Mouse (Mus musculus): Measurements from ENCODE around the gene Olfr1380.
"Not testable (repeated sequence)": the region's sequence is repeated elsewhere in the genome, so short reads cannot be mapped to it uniquely, and the experiment has no call there.

The Olfr1380 gene

DNA sequence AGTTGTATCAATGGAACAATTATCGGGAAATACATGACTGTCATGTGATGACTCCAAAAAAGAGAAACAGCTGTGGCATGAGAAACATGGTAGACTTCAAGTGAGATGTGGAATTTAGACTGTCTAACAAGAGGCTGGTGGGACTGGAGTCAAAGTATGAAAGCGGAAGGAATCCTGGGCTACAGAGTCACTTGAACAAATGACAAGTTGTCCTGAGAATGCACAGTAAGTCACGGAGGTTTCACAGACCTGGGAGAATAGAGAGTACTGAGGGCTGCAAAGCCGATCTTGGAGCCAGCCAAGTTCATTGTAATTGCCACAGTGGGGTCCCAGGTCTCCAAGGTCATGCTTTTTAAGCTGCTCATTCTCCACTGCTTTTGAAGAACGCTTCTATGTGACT is at the start of gene Olfr1380:
Gene Olfr1380, plus strand, starts transcription at position 301 of the 400 bp plus-strand sequence.
- not testable (repeated sequence) for DNase-seq (ENCODE audit: low spot score in 2 of 2)

GRCm38 (mm10) chr11:49518086-49518485 is 38.6 kb upstream of the Olfr1380 start:
- peak in 1 of 2 experiments; percentile 9 for DNase-seq (ENCODE audit: low spot score in 2 of 2)

DNA sequence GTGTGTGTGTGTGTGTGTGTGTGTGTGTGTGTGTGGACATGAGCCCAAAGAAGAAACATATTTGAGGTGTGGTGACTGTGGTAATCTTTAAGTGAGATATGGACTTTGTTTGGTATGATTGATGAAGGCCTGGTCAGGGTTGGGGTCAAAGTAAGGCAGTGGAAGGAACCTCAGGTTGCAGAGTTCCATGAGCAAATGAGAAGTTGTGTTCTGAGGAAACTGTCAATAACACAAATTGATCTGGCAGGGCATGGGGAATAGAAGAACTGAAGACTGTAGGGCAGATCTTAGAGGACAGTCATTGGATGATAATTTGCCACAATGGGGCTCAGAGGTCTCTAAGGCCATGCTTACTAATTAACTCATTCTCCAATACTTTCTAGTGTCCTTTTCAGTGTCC is 37.3 kb upstream of the Olfr1380 start, which contains the start of gene Olfr1383:
Gene Olfr1383, plus strand, starts transcription at position 301 of the 400 bp plus-strand sequence.
- no peak for DNase-seq (ENCODE audit: low spot score in 2 of 2)

GRCm38 (mm10) chr11:49527947-49528346 is 28.7 kb upstream of the Olfr1380 start, which contains the start of gene Olfr1382:
Olfr1382 (plus strand) TSS chr11:49528247.
- DNase-seq (ENCODE audit: low spot score in 2 of 2) = no peak

DNA sequence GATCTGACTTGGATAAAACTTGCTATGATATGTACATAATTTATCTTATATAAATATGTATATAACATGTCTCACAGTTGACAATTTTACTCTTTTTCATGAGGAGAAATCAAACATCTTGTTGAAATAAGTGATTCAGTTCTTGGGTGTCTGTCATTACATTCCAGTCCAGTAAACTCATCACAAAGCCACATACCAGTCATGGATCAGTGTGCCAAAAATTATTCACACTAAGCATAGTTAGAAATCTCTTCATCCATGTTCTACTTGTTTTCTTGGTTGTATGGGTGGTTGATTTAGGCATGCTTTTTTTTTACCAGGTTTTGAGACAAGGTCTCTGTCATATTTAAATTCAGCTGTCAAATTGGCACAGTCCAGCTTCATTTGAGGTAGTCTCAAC is 23.9 kb upstream of the Olfr1380 start:
- no peak for DNase-seq (ENCODE audit: low spot score in 2 of 2)

- peak in 1 of 2 experiments; percentile 31 for DNase-seq (ENCODE audit: low spot score in 2 of 2)
Measured at GRCm38 (mm10) chr11:49536631-49537030, 20.0 kb upstream of the Olfr1380 start.

- DNase-seq (ENCODE audit: low spot score in 2 of 2) = not testable (repeated sequence)
Measured at GRCm38 (mm10) chr11:49543149-49543548, 13.5 kb upstream of the Olfr1380 start, which contains the start of gene Olfr1381. Olfr1381 (plus strand) TSS chr11:49543449.

DNA sequence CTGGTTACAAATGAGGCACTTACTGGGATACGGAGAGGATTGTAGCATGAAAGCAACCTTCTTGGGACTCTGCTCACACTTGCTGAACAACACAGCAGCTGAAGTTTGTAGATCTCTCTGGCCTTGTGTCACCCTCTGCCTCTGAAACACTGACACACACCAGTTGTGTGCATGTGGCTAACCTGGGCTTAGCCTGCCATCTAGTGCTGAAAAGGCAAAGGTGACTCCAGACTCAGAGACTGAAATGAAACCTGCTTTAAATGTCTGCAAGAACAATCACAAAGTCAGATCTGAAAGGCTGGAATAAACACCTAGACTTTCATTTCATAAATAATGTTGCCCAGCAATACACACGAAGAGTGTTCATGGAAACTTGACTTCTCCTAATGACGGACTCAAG is 2.6 kb upstream of the Olfr1380 start:
- not testable (repeated sequence) for DNase-seq (ENCODE audit: low spot score in 2 of 2)

- not testable (repeated sequence) for DNase-seq (ENCODE audit: low spot score in 2 of 2)
Measured at GRCm38 (mm10) chr11:49575054-49575453, 18.4 kb downstream of the Olfr1380 start.

GRCm38 (mm10) chr11:49580452-49580851 is 23.8 kb downstream of the Olfr1380 start:
- not testable (repeated sequence) for DNase-seq (ENCODE audit: low spot score in 2 of 2)

DNA sequence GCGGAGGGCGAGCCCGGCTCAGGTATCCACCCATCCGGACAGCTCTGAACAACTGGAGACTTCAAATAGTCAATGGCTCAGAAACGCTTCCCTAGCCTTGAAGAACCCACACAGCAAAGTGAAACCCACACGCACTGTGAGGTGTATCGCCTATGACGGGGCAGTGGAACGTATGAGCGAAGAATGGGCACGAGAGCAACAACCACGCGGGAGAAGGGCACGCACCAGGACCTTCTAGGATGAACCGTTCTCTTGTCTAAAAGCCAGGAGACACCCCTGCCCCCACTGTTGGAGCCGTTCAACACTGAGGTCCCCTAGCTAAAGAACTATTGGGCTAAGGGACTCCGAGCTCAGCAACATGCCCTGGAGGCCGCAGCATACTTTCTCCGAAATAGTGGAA is 33.5 kb downstream of the Olfr1380 start:
- no peak for DNase-seq (ENCODE audit: low spot score in 2 of 2)

DNA sequence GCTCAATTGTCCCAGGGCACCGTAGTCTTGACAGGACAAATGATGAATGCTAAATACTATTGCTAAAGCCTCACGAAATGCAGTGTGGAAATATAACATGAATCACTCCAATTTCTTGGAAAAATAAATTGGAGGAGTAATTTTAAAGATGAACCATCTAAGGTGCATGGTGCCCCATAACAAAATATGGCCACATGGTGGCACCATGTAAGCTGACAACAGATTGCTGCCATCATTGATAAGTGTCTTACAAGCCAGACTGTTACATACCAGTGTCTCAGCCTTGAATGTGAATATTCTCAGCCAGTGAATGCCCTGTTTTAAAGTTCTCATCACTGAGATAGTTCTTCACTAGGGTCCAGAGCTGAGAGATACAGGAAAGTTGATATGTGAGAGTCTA is 40.5 kb downstream of the Olfr1380 start:
- DNase-seq (ENCODE audit: low spot score in 2 of 2) = not testable (repeated sequence)

DNA sequence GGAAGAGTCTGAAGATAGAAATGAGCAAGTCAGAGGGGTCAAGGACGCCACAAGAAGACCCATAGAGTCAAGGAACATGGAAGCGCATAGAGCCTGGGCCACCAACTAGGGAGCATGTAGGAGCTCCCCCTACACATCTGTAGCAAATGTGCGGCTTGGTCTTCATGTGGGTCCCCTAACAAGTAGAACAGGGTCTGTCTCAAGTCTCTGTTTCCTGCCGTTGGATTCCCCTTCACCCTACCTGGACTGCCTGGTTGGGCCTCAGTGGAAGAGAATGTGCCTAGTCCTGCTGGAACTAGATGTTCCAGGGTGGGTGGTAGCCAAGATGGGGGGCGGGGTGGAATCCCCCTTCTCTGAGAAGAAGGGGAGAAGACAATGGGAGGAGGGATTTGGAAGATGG is 51.6 kb downstream of the Olfr1380 start:
- not testable (repeated sequence) for DNase-seq (ENCODE audit: low spot score in 2 of 2)

DNA sequence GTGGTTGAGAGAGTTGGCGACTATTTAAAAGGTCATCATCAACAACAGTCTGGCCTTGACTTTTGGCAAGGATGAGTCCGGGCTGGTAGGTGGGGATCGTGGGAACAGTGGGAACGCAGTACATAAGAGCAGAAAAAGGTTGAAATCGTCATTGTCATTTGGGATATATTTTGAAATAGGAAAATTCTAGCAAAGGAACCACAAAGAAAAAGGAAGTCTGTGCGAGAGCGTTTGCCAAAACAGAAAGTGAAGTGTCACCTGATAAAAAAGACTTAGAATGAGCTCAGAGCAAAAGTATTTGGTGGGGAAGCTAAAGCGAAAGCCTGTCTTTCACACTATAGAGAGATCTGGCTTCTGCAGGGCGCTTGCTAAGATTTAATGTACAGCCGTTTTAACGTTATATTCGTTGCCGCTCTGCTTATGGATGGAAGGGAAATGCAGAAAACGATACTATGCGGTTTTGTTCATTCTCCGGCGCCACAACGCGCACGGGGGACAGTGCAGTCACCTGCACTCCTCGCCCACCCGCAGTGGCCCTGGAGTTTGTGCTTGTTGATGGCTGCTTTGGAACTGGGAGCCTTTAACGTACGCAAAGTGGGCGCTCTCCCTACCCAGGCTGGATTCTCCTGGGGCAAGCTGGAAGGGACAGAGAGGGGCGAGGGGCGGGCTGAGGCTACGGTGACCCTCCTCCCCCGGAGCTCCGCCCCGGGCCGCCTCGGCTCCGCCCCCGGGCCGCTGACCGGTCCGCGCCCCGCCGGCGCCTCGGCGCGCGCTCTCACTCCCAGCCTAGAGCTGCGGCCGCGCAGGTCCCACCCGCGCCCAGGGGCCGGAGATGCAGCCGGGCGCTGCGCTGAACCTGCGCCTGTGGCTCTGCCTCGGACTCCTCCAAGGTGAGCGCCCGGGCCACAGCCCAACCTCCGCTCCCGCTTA is 52.5 kb downstream of the Olfr1380 start, which contains the start of gene Flt4:
Gene Flt4, plus strand, starts transcription at position 326 of the 930 bp plus-strand sequence.
- DNase-seq (ENCODE audit: low spot score in 2 of 2) = not testable (repeated sequence)

DNA sequence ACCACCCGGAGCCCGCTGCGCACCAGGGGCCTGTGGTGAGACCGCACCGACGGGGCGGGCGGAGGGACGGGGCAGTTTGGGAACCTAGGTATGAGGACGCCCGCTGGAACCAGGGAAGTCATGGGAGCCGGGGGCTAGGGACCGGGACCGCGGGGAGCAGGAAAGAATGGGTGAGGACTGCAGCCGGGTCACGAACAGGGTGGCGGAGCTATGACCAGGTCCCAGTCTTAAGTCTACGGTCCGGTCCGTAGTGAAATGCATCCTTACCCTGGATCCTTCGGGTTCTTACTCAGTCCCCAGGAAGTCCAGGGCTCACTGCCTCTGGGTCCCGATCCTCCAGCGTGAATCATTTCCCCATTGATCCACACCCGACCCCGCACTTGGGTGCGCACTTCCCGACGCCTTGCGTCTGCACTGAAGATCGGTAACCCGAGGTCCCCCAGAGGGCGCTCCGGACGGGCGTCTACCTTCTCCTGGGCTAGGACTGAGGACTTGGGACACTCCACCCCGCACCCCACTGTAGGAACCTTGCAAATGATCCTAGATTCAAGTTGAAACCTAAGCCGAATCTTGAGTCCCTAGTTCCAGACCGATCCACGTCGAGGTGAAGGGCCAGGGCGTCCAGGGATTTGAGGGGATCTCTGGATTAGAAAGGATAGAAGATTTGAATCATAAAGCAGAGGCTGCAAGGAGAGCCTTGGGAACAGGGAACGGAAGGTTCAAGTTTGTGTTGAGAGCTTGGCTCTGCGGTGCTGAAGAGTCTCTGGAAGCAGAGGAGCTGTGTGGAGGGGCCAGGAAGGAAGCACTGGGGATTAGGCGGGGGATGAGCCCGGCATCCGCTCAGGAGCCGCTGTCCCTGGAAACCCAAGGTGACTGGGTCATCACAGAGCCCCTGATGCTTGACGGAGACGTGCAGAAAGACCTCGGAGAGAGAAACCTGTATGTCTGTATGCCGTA is 53.5 kb downstream of the Olfr1380 start:
- not testable (repeated sequence) for DNase-seq (ENCODE audit: low spot score in 2 of 2)

DNA sequence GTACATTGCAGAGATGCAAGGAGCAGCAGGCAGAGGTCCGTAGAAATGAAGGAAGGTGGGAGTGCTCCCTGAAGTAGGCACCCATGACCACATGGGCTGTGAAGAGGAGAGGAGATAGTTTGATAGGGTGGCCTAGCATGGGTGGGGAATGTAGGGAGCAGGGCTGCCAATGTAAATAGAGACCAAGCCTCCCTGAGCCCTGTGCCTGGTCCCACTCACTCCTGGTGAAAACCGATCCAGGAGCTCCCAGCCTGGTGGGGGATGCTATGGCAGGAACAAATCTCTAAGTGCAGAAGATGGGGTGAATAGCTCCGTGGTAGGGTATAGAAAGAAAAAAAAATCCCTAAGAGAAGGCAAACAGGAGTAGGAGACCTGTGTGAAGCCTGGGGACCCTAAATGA is 54.7 kb downstream of the Olfr1380 start:
- DNase-seq (ENCODE audit: low spot score in 2 of 2) = not testable (repeated sequence)

DNA sequence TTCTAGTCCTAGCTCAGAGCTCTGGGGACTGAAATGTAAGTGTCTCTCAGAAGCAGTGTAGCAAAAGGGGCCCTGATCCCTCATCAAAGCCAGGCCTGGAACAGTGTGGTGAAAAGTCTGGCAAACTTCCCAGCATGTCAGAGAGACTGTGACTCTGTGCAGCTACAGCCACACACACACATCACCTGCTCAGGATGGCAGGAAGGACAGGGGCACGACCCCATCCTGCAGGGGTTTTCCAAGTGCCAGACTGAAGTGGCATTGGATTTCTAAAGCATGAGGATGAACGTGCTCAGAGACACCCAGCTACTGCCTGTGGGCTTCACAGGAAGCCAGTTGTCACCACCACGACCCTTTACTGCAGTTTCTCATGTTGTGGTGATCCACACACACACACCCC is 55.5 kb downstream of the Olfr1380 start:
- DNase-seq (ENCODE audit: low spot score in 2 of 2) = no peak

GRCm38 (mm10) chr11:49613349-49613748 is 56.7 kb downstream of the Olfr1380 start:
- DNase-seq (ENCODE audit: low spot score in 2 of 2) = no peak

All from right cerebral cortex, postnatal 36 days (tissue).